Mouse (Mus musculus): ENCODE data around the gene Tex36.

The Tex36 gene

DNA sequence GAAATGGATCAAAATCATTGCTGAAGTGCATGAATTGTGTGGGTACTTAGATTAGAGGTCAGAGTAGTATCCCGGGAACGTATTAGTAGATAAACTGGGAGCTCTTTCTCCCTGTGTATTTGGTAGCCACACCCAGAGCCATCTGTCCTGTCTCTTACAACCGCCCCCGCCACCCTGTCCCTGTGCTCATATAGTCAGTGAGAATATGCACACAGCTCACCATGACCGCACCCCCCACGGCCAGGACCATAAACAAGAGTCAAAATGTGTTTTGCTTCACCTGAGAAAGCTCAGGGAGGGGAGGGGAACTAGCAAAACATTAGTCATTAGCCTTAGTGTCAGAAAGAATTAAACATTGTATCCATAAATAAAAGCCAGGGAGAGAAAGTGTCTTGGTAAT is 18.7 kb downstream of the Tex36 start:
- no peak for DNase-seq

DNA sequence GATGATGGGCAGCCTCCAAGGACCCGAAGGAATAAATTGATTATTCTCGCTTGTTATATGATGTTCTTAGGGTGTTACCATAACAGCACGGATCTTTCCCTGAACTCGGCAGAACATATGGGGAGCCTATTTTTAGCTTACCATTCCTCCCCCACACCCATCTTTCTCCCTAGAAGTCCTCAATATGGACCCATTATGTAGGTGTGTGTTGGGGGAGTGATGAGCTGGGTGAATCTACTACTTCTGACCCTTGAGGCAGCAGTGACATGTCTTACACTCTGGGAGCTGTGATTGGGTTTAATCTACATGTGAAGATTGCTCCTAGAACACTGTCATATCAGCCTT is 21.7 kb downstream of the Tex36 start:
- DNase-seq: no peak

DNA sequence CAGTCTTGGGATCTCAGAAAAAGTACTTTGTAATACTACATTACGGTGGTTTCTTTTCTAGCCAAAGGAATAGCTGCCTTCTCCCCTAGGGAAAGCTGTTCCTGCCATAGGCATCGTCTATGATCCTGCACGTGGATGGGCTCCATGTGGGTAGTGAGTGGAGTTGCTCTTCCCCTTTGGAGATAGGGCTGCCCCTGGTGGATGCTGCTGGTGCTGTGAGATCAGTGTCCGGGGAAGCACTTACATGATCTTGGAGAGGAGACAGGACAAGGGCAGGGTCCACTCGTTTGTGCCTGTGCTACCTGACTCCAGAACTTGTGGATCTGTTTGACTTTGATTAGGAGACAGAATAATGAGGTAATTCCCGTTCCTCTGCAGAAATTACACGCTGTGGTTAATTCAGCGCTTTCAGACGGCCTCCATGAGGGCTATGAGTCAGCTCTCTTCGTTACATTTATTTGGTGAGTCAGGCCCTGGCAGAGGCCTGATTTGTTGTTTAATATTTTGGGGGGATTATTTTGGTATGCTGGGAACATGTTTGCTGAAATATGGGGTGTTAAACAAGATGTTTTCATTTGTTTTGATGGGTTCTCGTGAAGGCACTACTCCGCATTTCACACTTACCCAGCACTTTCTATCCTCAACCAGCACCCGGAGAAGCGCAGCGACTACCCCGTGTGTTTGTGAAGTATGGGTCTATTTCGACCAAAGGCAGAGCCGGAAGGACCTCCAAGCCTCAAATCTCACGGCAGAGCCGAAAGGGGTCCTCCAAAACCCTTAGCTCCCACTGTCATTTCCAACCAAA is 22.3 kb downstream of the Tex36 start:
- no peak for DNase-seq

DNA sequence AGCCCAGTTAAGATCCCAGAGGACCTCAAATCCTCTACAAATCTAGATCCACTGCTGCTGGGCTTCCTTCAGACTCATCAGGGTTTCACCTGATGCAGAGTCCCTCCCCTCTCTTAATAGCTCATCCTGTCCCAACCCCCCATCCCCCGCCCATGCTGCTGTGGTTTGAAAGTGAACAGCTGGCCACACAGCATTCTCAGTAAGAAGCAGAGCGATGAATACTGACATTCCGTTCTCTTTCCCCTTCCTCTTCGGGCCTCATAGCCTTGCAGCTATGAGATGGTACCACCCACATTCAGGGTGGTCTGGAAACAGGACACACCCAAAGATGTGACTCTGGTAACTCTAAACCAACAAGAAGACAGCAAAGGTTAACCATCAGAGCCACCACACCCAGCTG is 25.1 kb downstream of the Tex36 start:
- DNase-seq: no peak

DNA sequence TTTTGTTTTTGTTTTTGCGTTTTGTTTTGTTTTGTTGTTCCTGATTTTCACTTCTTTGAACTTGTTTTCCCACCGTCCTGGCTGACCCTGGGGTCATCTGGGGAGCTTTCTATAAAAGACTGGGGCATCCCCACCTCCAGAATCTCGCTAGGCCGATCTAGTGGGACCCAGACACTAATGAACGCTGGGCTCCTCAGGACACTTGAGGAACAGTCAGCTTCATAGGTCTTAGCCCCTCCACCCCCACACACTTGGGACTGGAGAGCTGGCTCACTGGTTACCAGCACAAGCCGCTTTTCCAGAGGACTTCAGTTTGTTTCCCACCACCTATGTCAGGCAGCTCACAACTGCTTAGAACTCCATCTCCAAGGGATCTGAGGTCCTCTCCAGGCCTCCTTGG is 25.7 kb downstream of the Tex36 start:
- DNase-seq: no peak

DNA sequence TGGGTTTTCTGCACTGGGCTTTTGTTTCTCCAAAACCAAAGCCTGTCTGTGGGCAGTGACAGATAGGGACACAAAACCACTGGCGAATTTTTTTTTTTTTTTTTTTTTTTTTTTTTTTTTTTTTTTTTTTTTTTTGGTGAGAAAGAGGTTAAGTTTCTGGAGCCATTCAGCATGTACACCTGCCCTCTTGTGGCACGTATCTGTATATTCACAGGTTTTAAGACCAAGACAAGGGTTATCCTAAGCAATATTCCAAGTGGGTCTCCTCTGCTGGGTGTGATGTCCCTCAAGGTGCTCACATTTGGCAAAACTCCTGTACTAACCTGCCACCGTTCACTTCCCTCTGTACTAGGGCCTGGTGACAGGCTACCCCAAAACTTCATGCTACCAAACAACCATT is 30.0 kb downstream of the Tex36 start:
- peak; percentile 41 for DNase-seq

DNA sequence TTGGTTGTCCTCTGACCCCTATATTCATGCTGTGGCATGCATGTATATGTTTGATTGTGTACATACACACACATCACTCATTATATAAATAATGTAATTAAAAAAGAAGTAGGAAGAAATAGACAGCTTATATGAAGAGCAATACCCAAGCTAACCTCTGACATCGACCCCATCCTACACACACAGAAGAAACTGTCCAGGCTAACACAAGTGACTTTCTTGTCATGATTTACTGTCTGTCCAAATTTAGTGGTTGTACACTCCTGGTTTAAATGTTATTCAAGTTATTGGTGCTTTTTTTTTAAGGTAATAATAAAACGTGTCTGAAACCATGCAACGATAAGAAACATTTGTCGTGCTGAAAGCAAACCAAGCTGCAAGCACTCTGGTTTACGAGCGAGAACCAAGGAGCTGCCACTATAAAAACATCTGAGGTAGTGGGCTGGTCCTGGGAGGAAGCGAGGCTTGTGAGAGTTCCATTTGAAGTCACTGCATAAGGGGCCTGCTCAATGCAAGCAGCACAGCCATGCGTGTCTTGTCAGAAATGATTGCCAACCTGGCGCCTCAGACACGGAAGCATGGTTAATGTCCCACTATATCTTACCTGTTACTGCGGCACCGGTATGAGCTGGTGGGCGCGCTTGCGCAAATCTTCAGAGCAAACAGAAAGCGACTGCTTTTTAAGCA is 32.6 kb downstream of the Tex36 start:
- DNase-seq: no peak

DNA sequence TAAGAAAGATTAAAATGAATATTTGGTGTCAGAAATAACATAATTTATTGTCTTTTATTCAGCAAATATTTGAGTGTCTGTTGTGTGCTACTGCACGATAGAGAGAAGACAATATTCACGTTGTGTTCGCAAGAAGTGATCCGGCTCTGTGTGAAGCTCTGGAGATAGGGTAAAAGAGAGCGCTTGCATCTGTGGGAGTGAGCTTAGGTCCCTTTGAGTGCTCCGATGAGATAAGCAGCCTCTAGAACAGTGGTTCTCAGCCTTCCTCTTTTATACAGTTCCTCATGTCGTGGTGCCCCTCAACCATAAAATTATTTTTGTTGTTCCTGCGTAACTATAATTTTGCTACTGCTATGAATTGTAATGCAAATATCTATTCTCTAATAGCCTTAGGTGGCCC is 37.4 kb downstream of the Tex36 start:
- DNase-seq: no peak

DNA sequence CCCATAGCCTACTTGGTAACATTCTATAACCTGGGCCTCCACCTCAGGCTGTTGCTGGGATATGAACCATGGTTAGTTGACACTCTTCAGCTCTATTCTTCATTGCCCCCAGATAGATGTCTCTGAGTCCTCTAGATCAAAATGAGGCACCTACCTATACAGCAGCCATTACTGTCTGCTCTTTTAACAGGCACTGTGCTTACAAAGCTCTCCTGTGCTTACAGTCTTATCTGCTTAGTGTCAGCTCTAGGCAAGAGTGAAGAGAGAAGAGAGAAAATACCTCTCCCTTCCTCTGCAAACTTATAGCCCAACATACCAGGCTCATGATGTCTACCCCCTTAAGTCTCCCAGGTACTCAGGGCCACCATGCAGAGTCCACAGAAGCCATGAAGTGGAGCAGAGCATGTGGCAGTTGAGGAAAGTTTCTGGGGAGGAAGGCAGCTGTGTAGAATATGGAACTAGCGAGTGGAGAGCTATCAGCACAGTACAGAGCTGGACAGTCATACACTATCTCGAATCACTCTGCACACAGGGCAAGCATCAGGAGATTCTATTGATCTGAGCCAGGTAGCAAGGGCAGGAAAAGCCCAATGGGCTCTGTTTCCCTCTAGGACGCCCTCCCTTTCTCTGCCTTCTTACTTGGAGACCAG is 38.7 kb downstream of the Tex36 start:
- no peak for DNase-seq

DNA sequence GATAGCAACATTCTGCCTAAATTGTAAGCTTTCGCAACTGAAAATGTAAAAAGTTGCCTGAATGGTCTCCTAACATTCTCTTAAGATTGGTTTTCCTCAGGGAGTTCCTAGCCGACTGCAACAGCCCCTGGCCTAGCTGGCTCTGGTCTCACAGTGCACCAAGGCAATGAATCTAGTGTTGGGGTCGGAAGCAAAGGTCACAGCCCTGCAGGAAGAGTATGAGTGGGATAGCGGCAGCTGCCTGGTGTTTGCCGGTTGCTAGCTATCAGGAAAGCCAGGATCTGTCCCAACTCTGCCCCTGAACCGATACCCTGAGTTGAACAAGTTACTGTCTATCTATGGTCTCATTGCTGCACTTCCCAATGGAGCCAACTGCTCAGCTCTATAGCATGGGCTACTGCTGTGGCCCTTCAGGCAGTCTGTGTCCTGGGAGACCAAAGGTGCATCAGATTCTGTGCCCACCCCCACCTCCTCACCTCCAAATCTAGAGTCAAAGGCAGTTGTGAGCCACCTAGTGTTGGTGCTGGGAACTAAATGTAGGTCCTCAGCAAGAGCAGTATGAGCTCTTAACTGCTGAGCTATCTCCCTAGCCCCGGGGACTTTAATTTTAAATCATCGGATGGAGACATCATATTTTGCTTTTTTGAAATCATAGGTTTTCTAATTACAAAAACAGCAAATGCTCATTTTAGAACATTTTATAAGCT is 46.0 kb downstream of the Tex36 start:
- DNase-seq: no peak

DNA sequence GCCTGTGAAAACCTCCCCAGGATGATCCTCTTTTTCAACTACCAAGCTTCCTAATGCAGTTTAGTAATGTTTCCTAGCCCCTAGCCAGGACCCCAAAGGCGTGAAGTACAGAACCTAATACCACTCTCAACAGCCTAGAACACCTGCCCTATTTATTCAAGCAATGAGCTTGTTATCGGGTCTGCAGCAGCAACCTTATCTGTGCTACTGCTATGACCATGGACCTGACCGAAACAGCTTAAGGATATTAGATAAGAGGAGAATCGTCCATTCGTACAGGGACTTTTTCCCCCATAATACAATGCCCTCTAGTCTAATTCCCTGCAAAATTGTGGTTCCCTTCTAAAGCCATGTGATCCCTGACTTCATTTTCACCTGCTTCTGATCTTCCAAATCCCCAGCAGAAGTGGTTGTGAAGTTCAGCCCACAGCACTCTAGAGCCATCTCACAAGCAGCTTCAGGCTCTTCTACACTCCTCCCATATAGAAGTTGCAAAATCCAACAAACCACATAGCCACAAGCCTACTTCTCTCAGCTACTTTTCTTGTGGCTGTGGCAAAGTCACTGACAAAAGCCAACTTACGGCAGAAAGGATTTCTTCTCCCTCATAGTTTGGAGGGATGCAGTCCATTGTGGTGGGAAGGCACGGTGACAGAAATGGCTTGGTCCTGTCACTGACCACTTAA is 49.5 kb downstream of the Tex36 start:
- no peak for DNase-seq

DNA sequence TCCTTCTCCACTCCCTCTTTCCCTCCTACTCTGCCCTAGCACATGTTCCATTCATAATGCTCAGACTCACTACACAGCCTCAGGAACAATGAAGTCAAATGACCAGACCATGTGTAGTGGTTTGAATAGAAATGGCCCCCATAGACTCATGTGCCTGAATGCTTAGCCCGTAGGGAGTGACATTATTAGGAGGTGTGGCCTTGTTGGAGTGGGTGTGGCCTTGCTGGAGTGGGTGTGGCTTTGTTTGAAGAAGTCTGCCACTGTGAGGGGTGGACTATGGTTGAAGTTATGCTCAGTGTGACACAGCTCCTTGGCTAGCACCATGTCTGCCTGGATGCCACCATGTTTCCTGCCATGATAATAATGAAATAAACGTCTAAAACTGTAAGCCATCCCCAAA is 51.0 kb downstream of the Tex36 start:
- DNase-seq: no peak

DNA sequence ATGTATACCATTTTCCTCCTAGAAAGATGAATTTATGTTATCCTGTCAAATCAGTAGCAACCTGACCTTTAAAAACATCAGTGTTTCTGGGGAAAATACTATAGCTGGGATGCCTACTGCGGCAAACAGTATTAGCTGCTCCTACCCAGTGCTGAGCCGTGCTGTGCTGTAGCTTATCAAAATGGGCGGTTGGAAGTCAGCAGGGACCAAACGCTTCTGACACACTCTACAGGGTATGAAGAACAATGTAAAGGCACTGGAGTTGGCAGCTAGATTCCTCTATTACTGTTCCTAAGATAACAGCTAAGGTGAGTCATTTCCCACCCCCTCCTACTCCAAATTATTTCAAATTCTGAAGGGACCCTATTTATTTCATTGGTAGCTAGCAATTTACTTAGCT is 53.5 kb downstream of the Tex36 start:
- no peak for DNase-seq

DNA sequence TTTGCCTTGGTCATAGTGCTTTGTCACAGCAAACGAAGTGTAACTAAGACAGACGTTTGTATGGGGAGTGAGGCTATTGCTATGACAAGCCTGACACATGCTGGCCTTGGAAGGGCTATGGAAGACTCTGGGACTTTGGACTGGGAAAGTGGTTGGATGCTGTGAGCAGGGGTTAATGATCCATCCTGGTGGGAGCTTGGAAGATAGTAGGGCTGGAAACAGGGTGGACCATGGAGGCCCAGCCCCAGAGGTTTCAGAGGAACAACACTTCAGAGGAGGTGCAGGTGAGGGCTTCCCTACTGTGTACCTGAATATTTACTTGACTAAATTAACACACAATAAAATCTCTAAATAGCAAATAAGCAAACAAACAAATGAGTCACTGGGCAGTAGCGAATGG is 56.3 kb downstream of the Tex36 start:
- DNase-seq: no peak

DNA sequence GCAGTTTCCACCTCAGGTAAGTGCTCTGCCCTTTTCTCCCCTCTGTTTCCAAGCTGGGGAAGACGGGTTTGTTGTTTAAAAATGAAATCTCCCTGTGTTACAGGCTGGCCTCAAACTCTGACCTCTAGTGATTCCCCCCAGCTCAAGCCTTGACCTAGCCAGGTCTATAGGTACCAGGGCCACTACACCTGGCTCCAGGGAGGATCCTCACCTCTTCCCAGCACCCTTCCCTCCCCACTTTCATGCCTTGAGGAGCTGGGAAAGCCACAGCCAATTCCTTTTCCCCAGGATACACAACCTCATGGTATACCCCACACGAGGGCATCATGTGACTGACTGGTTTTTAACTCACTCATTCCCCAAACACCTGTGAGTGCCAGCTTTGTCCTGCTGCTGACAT is 57.0 kb downstream of the Tex36 start:
- no peak for DNase-seq

DNA sequence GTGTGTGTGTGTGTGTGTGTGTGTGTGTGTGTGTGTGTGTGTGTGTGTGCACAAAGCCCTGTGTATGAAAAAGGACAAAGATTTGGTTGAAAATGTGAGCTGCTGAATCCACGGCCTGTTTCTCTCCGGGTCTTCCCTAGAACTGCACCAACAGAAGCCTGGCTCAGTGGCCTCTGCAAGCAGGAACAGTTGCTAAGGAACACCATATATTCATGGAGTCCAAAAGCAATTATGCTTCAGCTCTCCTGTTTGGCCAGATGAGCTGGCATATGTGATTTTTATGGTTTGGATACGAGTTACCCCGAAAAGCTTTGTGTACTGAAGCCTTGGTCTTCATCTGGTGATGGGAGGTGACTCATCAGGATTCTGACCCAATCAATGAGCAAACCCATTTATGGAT is 58.8 kb downstream of the Tex36 start:
- no peak for DNase-seq

DNA sequence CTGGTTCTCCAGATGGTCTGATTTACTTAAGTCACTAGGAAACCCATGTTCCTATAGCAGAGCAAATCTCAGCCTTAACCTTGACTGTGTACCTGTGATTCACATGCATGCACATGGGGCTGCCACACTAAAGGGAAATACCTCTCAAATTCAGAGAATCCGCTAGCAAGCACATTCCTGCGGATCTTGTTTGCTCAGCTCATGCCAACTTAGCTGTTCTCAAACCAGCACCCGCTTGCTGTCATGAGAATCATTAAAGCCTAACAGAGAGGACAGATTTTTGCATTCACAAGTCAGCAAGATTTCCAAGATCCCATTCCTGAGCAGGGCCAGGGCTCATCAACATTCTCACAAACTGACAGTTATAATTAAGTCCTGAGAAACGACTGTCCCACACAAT is 64.6 kb downstream of the Tex36 start:
- DNase-seq: no peak
